Mouse (Mus musculus) CH12.LX (cell line): ENCODE measurements around the gene 4930444G20Rik. TPM values are rescaled to one million over a fixed set of nuclear protein-coding genes. Genes with fewer than 3 reads are reported as not detected.
"Not testable (repeated sequence)": the region's sequence is repeated elsewhere in the genome, so short reads cannot be mapped to it uniquely, and the experiment has no call there.

Experiments
- DNase-seq: peaks from one replicate; pipeline ENCODE4 v3.0.0-alpha.2; 2013; ENCODE audit errors: extremely low read depth
- H3K27ac ChIP-seq: 2 replicates; pipeline ENCODE4 v1.5.1; 2012; ENCODE audit warnings: low read depth, mild to moderate bottlenecking, control low read depth, moderate library complexity; ENCODE audit not compliant: insufficient read depth
- H3K27me3 ChIP-seq: replicated peaks from 2 replicates; pipeline ENCODE3; 2012; ENCODE audit warnings: inconsistent platforms
- H3K36me3 ChIP-seq, 2 experiments: replicated peaks in 1 of 2; 2 replicates each; pipeline versions ENCODE3 to v1.6.1; 2012; ENCODE audit warnings: inconsistent platforms in 1 of 2, low read length in 1 of 2, mild to moderate bottlenecking in 1 of 2, mixed read lengths in 1 of 2, moderate library complexity in 1 of 2; ENCODE audit not compliant: control insufficient read depth in 1 of 2, insufficient read depth in 1 of 2
- H3K4me1 ChIP-seq, 2 experiments: 2 replicates each; pipeline ENCODE4 v1.6.1; 2012; ENCODE audit warnings: inconsistent platforms in 1 of 2, moderate library complexity in 1 of 2; ENCODE audit not compliant: insufficient read depth in 2 of 2, control insufficient read depth in 1 of 2
- H3K4me2 ChIP-seq: 2 replicates; pipeline ENCODE4 v1.6.1; 2012; ENCODE audit warnings: low read depth, mild to moderate bottlenecking, control low read depth; ENCODE audit not compliant: poor library complexity, insufficient read depth, severe bottlenecking
- H3K4me3 ChIP-seq, 3 experiments: fragments of 150-350 bp in 1 of 3; sonication (generic) in 1 of 3; replicated peaks in 1 of 3; 2 replicates each; pipeline versions ENCODE3 to v1.5.1; 2011 to 2012; ENCODE audit warnings: low read depth in 2 of 3, low read length in 2 of 3, mild to moderate bottlenecking in 2 of 3, moderate library complexity in 2 of 3, control low read depth in 1 of 3, improper control_type of control experiment in 1 of 3, inconsistent platforms in 1 of 3, mixed read lengths in 1 of 3; ENCODE audit not compliant: poor library complexity in 1 of 3
- H3K79me2 ChIP-seq: replicated peaks from 2 replicates; pipeline ENCODE4 v1.6.1; 2012; ENCODE audit warnings: mild to moderate bottlenecking, moderate library complexity; ENCODE audit not compliant: control insufficient read depth, poor library complexity, insufficient read depth, severe bottlenecking; ENCODE audit errors: extremely low read depth
- H3K9ac ChIP-seq: 2 replicates; pipeline ENCODE4 v1.6.1; 2012; ENCODE audit warnings: low read depth, mild to moderate bottlenecking, control low read depth, moderate library complexity; ENCODE audit not compliant: insufficient read depth
- H3K9me3 ChIP-seq: replicated peaks from 2 replicates; pipeline ENCODE3; 2012; ENCODE audit warnings: low read length, inconsistent platforms, mixed read lengths
- CTCF ChIP-seq, 2 experiments: IDR thresholded peaks in 1 of 2; conservative IDR thresholded peaks in 1 of 2; 2 replicates each; pipeline ENCODE4 v1.5.1; 2011 to 2012; ENCODE audit warnings: low read depth in 2 of 2, low read length in 2 of 2, improper control_type of control experiment in 1 of 2, inconsistent platforms in 1 of 2, mild to moderate bottlenecking in 1 of 2, moderate library complexity in 1 of 2
- ETS1 ChIP-seq: conservative IDR thresholded peaks from 2 replicates; pipeline ENCODE4 v1.6.1; 2012; ENCODE audit warnings: low read depth, mild to moderate bottlenecking, inconsistent platforms, low read length, improper control_type of control experiment, moderate library complexity
- GABPA ChIP-seq: IDR thresholded peaks from 2 replicates; pipeline ENCODE4 v1.6.1; 2012; ENCODE audit warnings: low read depth, low read length, improper control_type of control experiment, inconsistent platforms; ENCODE audit not compliant: insufficient replicate concordance
- HCFC1 ChIP-seq: IDR thresholded peaks from 2 replicates; pipeline ENCODE4 v1.6.1; 2012; ENCODE audit warnings: low read depth, mild to moderate bottlenecking, inconsistent platforms, low read length, improper control_type of control experiment
- JUN ChIP-seq: IDR thresholded peaks from 2 replicates; pipeline ENCODE4 v1.6.1; 2011; ENCODE audit warnings: low read depth, mild to moderate bottlenecking, low read length, improper control_type of control experiment, moderate library complexity; ENCODE audit not compliant: insufficient read depth
- KAT2A ChIP-seq: IDR thresholded peaks from 2 replicates; pipeline ENCODE4 v1.6.1; 2012; ENCODE audit warnings: low read length, improper control_type of control experiment, inconsistent platforms; ENCODE audit not compliant: insufficient replicate concordance
- MAZ ChIP-seq: IDR thresholded peaks from 2 replicates; pipeline ENCODE4 v1.6.1; 2012; ENCODE audit warnings: low read depth, mild to moderate bottlenecking, inconsistent platforms, low read length, improper control_type of control experiment, moderate library complexity
- MYC ChIP-seq: IDR thresholded peaks from 2 replicates; pipeline ENCODE4 v1.6.1; 2011; ENCODE audit warnings: low read depth, mild to moderate bottlenecking, improper control_type of control experiment, low read length
- NRF1 ChIP-seq: IDR thresholded peaks from 2 replicates; pipeline ENCODE4 v1.6.1; 2014; ENCODE audit warnings: low read depth, mild to moderate bottlenecking, inconsistent platforms, low read length, improper control_type of control experiment, moderate library complexity
- PAX5 ChIP-seq: IDR thresholded peaks from 2 replicates; pipeline ENCODE4 v1.6.1; 2012; ENCODE audit warnings: low read length, inconsistent platforms, mixed read lengths
- RAD21 ChIP-seq: IDR thresholded peaks from 2 replicates; pipeline ENCODE4 v1.6.1; 2011; ENCODE audit warnings: low read depth, mild to moderate bottlenecking, low read length, improper control_type of control experiment, moderate library complexity
- SIN3A ChIP-seq: IDR thresholded peaks from 2 replicates; pipeline ENCODE4 v1.6.1; 2012; ENCODE audit warnings: low read length, improper control_type of control experiment, inconsistent platforms
- SMC3 ChIP-seq: IDR thresholded peaks from 2 replicates; pipeline ENCODE4 v1.6.1; 2011; ENCODE audit warnings: low read depth, low read length, improper control_type of control experiment
- TCF12 ChIP-seq: IDR thresholded peaks from 2 replicates; pipeline ENCODE4 v1.6.1; 2014; ENCODE audit warnings: low read depth, mild to moderate bottlenecking, inconsistent platforms, low read length, improper control_type of control experiment
- USF1 ChIP-seq: IDR thresholded peaks from 2 replicates; pipeline ENCODE4 v1.6.1; 2014; ENCODE audit warnings: low read depth, mild to moderate bottlenecking, inconsistent platforms, low read length, improper control_type of control experiment
- USF2 ChIP-seq: conservative IDR thresholded peaks from 2 replicates; pipeline ENCODE4 v1.6.1; 2011; ENCODE audit warnings: low read depth, low read length, improper control_type of control experiment
- ZMIZ1 ChIP-seq: IDR thresholded peaks from 2 replicates; pipeline ENCODE4 v1.6.1; 2012; ENCODE audit warnings: low read depth, mild to moderate bottlenecking, inconsistent platforms, low read length, improper control_type of control experiment
- dilution Hi-C: fragments of 300-500 bp; cut with MboI; formaldehyde crosslinking; loops from 2 replicates; pipeline ENCODE4 v1.14.3; 2020; ENCODE audit warnings: low sequenced_read_pairs; ENCODE audit not compliant: extremely low pct_unique_long_range_greater_than_20kb, extremely low pct_ligation_motif_present
- in situ Hi-C: fragments of 300-500 bp; cut with MboI; formaldehyde crosslinking; loops from 3 replicates; pipeline ENCODE4 v1.14.3; 2019; ENCODE audit warnings: low sequenced_read_pairs, low pct_ligation_motif_present, low pct_unique_long_range_greater_than_20kb, mixed read lengths
- polyA plus RNA-seq: library from polyadenylated mRNA; unstranded; fragments of >175 nt; gene quantifications from 2 replicates; pipeline ENCODE4 v1.2.1, GENCODE M21; 2012; ENCODE audit warnings: low read depth; ENCODE audit not compliant: insufficient read length
- total RNA-seq, 2 experiments: library from RNA; depleted of rRNA; stranded (reverse); fragments of 300-350 nt in 1 of 2; fragments of >200 nt in 1 of 2; gene quantifications; 2 replicates each; pipeline ENCODE4 v1.2.3; 2012 to 2014

4930444G20Rik gene
- total RNA-seq (2012; rRNA removed) (not detected in 2 replicates), total RNA-seq (2014; rRNA removed) (not detected in 2 replicates), polyA plus RNA-seq (not detected in 2 replicates)

GRCm38 (mm10) chr10:22067979-22068378, at the start of gene 4930444G20Rik:
4930444G20Rik (minus strand) TSS chr10:22068079.
- dilution Hi-C loops, in situ Hi-C loops, H3K4me1 ChIP-seq: not testable (repeated sequence)

GRCm38 (mm10) chr10:22074531-22074930, 6.7 kb upstream of the 4930444G20Rik start:
- Histone ChIP-seq H3K4me2 (no peak overlapping the region), H3K27ac (no peak overlapping the region), H3K4me1 (no peaks in the 10 kb centered on the region), H3K9me3 (no peaks in the 10 kb centered on the region), H3K27me3 (no peaks in the 10 kb centered on the region), H3K79me2 (no peaks in the 10 kb centered on the region), H3K36me3 (no peaks in the 10 kb centered on the region), H3K4me3 (no peak overlapping the region), H3K9ac (no peak overlapping the region)
- no peak for DNase-seq
- TF ChIP-seq ETS1 (no peak), ZMIZ1 (no peak), RAD21 (no peak), USF2 (no peak), TCF12 (no peak), MYC (no peak), NRF1 (no peak), HCFC1 (no peak), SIN3A (no peak), USF1 (no peak), PAX5 (no peak), MAZ (no peak), JUN (no peak), GABPA (no peak), SMC3 (no peak), CTCF (conservative IDR thresholded peaks at IDR 0.05 in 1 of 2, IDR thresholded peaks at IDR 0.05 in 1 of 2; ENCODE audit: low read depth in 2 of 2, low read length in 2 of 2) (no peak), KAT2A (no peak)
- in situ Hi-C loops = no loop called here
- dilution Hi-C loops = no loop called here

More at GRCm38 (mm10) chr10:22067979-22068378, at the start of gene 4930444G20Rik:
- not testable (repeated sequence) for H3K27me3 ChIP-seq, H3K36me3 ChIP-seq, H3K4me2 ChIP-seq, H3K4me3 ChIP-seq, H3K27ac ChIP-seq, H3K9ac ChIP-seq, DNase-seq, H3K79me2 ChIP-seq, H3K9me3 ChIP-seq
